Mouse (Mus musculus) intestine, postnatal 0 days (tissue): ENCODE results near the gene Tspan18. TPM values are rescaled to one million over a fixed set of nuclear protein-coding genes. Genes with fewer than 3 reads are reported as not detected.

Experiments used
- ATAC-seq: fragments of 200-750 bp; cut with Nextera tagmentation; 2 replicates; pipeline ENCODE4 v1.8.0; 2017; ENCODE audit warnings: mild to moderate bottlenecking, moderate TSS enrichment, moderate library complexity
- H3K27ac ChIP-seq: fragments of 300-500 bp; sonication (generic); 2 replicates; pipeline ENCODE4 v1.5.1; 2014; ENCODE audit warnings: mild to moderate bottlenecking, low read depth, low read length, moderate library complexity
- H3K27me3 ChIP-seq: fragments of 300-500 bp; sonication (generic); replicated peaks from 2 replicates; pipeline ENCODE4 v1.6.1; 2014; ENCODE audit warnings: low read length, mixed read lengths; ENCODE audit not compliant: control insufficient read depth, insufficient read depth
- H3K36me3 ChIP-seq: fragments of 300-500 bp; sonication (generic); 2 replicates; pipeline ENCODE4 v1.6.1; 2014; ENCODE audit warnings: mild to moderate bottlenecking, moderate library complexity; ENCODE audit not compliant: control insufficient read depth, insufficient read depth
- H3K4me1 ChIP-seq: fragments of 300-500 bp; sonication (generic); replicated peaks from 2 replicates; pipeline ENCODE4 v1.6.1; 2014; ENCODE audit warnings: antibody characterized with exemption, low read length, mixed read lengths; ENCODE audit not compliant: control insufficient read depth, insufficient read depth
- H3K4me2 ChIP-seq: fragments of 300-500 bp; sonication (generic); replicated peaks from 2 replicates; pipeline ENCODE4 v1.6.1; 2014; ENCODE audit warnings: low read depth, mild to moderate bottlenecking, moderate library complexity
- H3K4me3 ChIP-seq: fragments of 300-500 bp; sonication (generic); 2 replicates; pipeline ENCODE4 v1.5.1; 2014; ENCODE audit warnings: low read depth, low read length
- H3K9ac ChIP-seq: fragments of 300-500 bp; sonication (generic); 2 replicates; pipeline ENCODE4 v1.6.1; 2014; ENCODE audit warnings: mild to moderate bottlenecking, low read depth, low read length
- H3K9me3 ChIP-seq: fragments of 300-500 bp; sonication (generic); 2 replicates; pipeline ENCODE4 v1.6.1; 2016; ENCODE audit warnings: mixed run types; ENCODE audit not compliant: control insufficient read depth
- CTCF ChIP-seq: sonication (generic); IDR thresholded peaks from 2 replicates; pipeline ENCODE4 v1.5.1; 2016; ENCODE audit warnings: low read depth, mild to moderate bottlenecking, control low read depth, antibody characterized with exemption, moderate library complexity
- WGBS: fragments of 180-500 bp; shearing (Covaris S2); extraction: QIAGEN DNeasy Blood & Tissue Kit; methylation state at CpG from one replicate; pipeline ENCODE4 v1.1.7; 2014; 5-methylcytosine and 5-hydroxymethylcytosine counted together
- polyA plus RNA-seq: library from polyadenylated mRNA; unstranded; fragments of >200 nt; fragmentation: Nextera tagmentation; extraction: Ambion mirVana; gene quantifications from 2 replicates; pipeline ENCODE4 v1.2.1, GENCODE M21; 2015

Tspan18 gene
- polyA plus RNA-seq, 1 experiment from 2014 or later = 18.0 TPM

- Histone ChIP-seq H3K27me3 (no peaks in the 10 kb centered on the region), H3K9me3 (no peaks in the 10 kb centered on the region), H3K4me1 (0 out of 2 replicates have a peak, but pooled peaks cover 5% of the 10 kb centered on the region), H3K36me3 (no peaks in the 10 kb centered on the region), H3K27ac (peak overlapping the region; percentile 75; the same call in 1 of the 2 replicates), H3K4me2 (peak overlapping the region; percentile 99), H3K4me3 (peak overlapping the region; percentile 66), H3K9ac (peak overlapping the region; percentile 59)
- under 1% methylated on average over 53 of the region's 53 CpGs for WGBS
- ATAC-seq = no peak
- TF ChIP-seq CTCF = no peak
Measured at GRCm38 (mm10) chr2:93188020-93188760, 146.1 kb downstream of the Tspan18 start.

- Histone ChIP-seq H3K4me2 (peak within 1 kb of the TSS; percentile 99), H3K27ac (peak within 1 kb of the TSS; percentile 75), H3K9me3 (no peaks in the 10 kb centered on the region), H3K9ac (peak within 1 kb of the TSS; percentile 59), H3K27me3 (no peaks in the 10 kb centered on the region), H3K4me3 (peak within 1 kb of the TSS; percentile 66), H3K36me3 (no peaks in the 10 kb centered on the region), H3K4me1 (0 out of 2 replicates have a peak, but pooled peaks cover 5% of the 10 kb centered on the region)
- TF ChIP-seq CTCF = peak; percentile 82
- 1% methylated on average over 69 of the region's 69 CpGs for WGBS
- ATAC-seq = peak; percentile 90
Measured at GRCm38 (mm10) chr2:93187323-93187996, 146.8 kb downstream of the Tspan18 start, which contains the start of gene Trp53i11. Gene Trp53i11 (plus strand): TSS chr2:93187548.

DNA sequence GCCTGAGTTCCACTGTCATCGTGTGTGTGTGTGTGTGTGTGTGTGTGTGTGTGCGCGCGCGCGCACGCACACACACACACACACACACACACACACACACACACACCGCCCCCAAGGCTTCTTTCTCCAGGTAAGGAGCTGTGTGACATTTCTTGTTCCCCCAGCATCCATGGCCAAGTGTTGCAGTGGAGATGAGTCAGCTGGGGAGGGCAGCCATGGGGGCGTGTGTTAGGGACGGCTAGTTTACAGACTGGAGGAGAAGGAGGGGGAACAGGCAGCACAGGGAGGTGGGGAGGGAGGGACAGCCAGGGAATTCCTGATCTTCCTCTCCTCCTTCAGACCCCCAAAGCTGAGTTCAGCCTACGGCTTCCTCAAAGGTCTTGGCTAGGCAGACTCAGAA lies 151.4 kb downstream of the Tspan18 start:
- 80% methylated on average over 9 of the region's 11 CpGs for WGBS
- no peak overlapping the region for H3K4me3 ChIP-seq
- no peaks in the 10 kb centered on the region for H3K36me3 ChIP-seq
- no peaks in the 10 kb centered on the region for H3K9me3 ChIP-seq
- peaks cover 4% of the 10 kb centered on the region for H3K4me1 ChIP-seq
- TF ChIP-seq CTCF = no peak
- no peaks in the 10 kb centered on the region for H3K27me3 ChIP-seq
- H3K9ac ChIP-seq = no peak overlapping the region
- H3K4me2 ChIP-seq = no peak overlapping the region
- no peak for ATAC-seq
- no peak overlapping the region for H3K27ac ChIP-seq

- no peak for TF ChIP-seq CTCF
- ATAC-seq = no peak
- Histone ChIP-seq H3K4me1 (peaks cover 9% of the 10 kb centered on the region), H3K4me2 (peak overlapping the region; percentile 60), H3K27ac (no peak overlapping the region), H3K36me3 (no peaks in the 10 kb centered on the region), H3K27me3 (no peaks in the 10 kb centered on the region), H3K9ac (no peak overlapping the region), H3K9me3 (no peaks in the 10 kb centered on the region), H3K4me3 (peak overlapping the region; percentile 14)
- WGBS = 4% methylated on average over 41 of the region's 41 CpGs
Measured at GRCm38 (mm10) chr2:93180077-93180844, 154.0 kb downstream of the Tspan18 start.

GRCm38 (mm10) chr2:93179603-93180002 lies 154.7 kb downstream of the Tspan18 start:
- 30% methylated on average over 5 of the region's 5 CpGs for WGBS
- H3K4me1 ChIP-seq = peaks cover 14% of the 10 kb centered on the region

DNA sequence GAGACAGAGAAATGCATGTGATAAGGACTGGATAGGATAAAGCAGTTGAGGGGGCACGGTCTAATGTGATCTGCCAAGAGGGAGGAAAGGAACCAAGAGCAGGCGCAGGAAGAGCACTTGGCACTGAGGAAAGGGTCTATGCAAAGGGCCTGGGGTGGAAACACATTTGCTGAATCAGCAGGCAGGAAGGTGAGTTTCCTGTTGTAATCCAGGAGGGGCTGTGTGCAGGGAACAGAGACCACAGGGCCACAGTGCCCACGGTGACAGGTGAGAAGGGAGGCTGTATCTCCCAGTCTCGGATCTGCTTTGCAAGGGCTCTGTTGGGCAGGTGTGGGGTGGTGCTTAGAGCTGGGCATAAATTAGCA lies 156.0 kb downstream of the Tspan18 start:
- Histone ChIP-seq H3K4me1 (peaks cover 18% of the 10 kb centered on the region), H3K9ac (no peak overlapping the region), H3K27me3 (no peaks in the 10 kb centered on the region), H3K36me3 (no peaks in the 10 kb centered on the region), H3K4me3 (no peak overlapping the region), H3K27ac (no peak overlapping the region), H3K4me2 (no peak overlapping the region), H3K9me3 (no peaks in the 10 kb centered on the region)
- no peak for ATAC-seq
- 77% methylated on average over 4 of the region's 4 CpGs for WGBS
- no peak for TF ChIP-seq CTCF

More at GRCm38 (mm10) chr2:93179603-93180002, 154.7 kb downstream of the Tspan18 start:
- ATAC-seq = peak; percentile 64
- H3K36me3 ChIP-seq = no peaks in the 10 kb centered on the region
- H3K27ac ChIP-seq = no peak overlapping the region
- no peaks in the 10 kb centered on the region for H3K9me3 ChIP-seq
- TF ChIP-seq CTCF = no peak
- H3K4me3 ChIP-seq = no peak overlapping the region
- no peaks in the 10 kb centered on the region for H3K27me3 ChIP-seq
- peak overlapping the region; percentile 60; the same call in 1 of the 2 replicates for H3K4me2 ChIP-seq
- no peak overlapping the region for H3K9ac ChIP-seq
